Mouse (Mus musculus): ENCODE data around the gene Def6.

Def6 gene
- long read RNA-seq, experiment 1, partial matches to known transcripts = 0 of 3 reads
- long read RNA-seq, experiment 1, other reads (novel, unspliced or antisense) = 0 of 3 reads
- long read RNA-seq, experiment 2, partial matches to known transcripts = 0 of 1 reads
- long read RNA-seq, experiment 2, other reads (novel, unspliced or antisense) = 0 of 1 reads

DNA sequence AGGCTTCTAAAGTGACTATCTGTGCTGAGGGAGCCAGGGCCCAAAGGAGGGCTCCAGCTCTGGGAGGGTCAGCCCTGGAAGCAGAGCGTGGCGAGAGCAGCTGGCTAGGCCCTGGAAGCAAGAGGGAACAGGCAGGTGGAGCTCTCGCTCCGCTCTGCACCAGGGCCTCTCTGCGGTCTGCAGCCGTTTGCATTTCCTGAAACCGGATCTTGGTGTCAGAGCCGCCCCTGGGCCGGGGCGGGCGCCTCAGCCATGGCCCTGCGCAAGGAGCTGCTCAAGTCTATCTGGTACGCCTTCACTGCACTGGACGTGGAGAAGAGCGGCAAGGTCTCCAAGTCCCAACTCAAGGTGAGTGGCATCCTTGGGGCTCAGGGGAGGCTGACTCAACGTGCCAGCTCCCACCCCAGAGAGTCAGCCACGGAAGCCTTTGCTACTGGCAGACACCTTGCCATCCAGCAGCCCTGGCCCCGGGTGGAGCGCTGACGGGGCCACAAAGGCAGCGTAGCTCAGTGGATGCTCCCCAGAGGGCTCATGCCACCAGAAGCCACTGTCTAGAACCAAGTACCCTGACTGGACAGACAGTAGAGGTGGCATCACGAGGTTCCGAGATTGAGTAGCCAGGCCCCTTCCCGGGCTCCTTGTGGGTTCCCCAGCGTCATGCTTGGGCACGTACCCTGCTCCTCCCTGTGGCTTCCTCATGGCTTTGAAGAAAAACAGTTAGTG lies at the start of gene Def6:
TSS of gene Def6 (plus strand) at position 188 of the 723 bp plus-strand sequence.
- intact Hi-C loops (cut with DNase I) = no loop called here

- intact Hi-C loops (cut with DNase I) = no loop called here
These were observed 47.2 kb upstream of the Def6 start for GRCm38 (mm10) chr17:28160361-28160760.

DNA sequence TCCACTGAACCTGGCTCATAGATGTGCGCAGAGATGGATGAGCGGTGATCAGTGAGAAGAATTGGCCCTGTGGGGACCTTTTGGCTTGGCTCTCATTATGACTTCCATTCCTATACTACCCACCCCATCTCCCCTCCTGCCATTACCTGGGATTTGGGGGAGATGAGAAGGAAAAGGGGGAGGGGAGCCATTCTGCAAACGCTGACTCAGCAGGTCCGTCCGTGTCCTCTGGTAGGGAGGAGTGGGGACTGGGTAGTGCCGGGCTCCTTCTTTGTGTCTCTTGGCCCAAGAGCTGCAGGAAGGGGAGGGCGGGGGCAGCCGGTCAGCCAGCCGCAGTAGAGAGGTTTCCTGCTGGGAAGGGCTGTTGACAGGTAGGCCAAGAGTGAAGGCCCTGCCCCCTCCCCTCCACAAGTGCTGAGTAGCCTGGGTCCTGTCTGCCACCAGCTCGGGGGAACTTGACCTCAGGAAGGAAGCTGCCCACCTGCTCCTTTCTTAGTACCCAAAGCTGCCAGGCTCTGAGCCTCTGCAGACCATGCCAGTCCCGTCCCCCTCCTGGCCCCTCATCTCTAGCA lies 46.2 kb upstream of the Def6 start:
- intact Hi-C loops (cut with DNase I) = no loop called here

DNA sequence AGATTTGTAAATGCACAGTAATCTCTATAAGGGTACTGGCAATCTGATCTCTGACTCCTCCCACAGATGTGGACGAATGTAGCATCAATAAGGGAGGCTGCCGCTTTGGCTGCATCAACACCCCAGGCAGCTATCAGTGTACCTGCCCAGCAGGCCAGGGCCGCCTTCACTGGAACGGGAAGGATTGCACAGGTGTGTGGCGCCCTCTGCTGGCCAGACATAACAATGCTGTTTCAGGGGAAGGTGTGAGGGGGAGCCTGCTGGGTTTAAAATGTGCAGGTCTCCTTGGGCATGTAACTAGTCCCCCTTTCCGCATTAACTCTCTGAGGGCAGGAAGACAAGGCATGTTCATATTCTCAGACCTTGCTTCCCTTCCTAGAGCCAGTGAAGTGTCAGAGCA lies 43.9 kb upstream of the Def6 start:
- intact Hi-C loops (cut with DNase I) = loop anchor here (1.0 to 2.0 kb wide), 2 partner anchors 79 to 174 kb away; no protein-coding TSS in a partner anchor

GRCm38 (mm10) chr17:28170460-28171305 lies 36.9 kb upstream of the Def6 start:
- intact Hi-C loops (cut with DNase I) = no loop called here

- intact Hi-C loops (cut with DNase I) = no loop called here
These were observed 34.9 kb upstream of the Def6 start for GRCm38 (mm10) chr17:28172690-28173089.

DNA sequence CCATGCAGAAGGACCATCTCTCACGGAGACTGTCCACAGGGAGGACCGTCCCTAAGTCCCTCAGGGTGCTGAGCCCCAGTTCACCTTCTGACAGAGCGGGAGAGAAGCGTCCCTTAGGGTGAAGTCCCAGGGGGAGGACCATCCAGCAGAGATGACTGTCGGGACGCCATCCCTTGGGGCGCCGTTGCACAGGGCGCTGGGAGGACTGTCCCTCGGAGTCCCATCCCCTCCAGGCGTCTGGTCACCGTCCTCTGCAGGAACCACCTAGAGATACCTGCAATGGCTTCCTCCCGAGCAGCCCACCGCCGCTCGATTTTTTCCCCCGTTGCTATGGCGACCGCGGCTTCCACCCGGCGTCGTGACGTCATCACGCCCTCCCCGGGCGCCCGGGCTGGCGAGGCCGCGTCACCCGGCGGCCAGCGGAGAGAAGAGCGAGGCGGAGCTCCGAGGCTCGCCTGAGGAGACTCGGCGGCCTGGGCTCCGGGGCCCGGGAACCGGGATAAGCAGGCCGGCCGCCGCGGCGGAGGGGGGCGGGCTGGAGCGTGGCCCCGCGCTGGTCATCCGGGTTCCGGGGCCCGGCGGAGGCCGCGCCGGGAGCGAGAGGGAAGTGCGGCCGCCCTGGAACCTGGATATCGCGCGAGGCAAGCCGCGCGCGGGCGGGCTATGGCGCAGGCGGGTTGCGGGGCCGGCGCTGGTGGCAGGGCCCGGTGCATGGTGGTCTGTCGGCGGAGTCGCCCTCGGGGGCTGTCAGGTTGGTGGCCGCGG lies 30.6 kb upstream of the Def6 start, which contains the start of gene Zfp523:
TSS of gene Zfp523 (plus strand) at position 355 of the 765 bp plus-strand sequence.
- intact Hi-C loops (cut with DNase I) = no loop called here

DNA sequence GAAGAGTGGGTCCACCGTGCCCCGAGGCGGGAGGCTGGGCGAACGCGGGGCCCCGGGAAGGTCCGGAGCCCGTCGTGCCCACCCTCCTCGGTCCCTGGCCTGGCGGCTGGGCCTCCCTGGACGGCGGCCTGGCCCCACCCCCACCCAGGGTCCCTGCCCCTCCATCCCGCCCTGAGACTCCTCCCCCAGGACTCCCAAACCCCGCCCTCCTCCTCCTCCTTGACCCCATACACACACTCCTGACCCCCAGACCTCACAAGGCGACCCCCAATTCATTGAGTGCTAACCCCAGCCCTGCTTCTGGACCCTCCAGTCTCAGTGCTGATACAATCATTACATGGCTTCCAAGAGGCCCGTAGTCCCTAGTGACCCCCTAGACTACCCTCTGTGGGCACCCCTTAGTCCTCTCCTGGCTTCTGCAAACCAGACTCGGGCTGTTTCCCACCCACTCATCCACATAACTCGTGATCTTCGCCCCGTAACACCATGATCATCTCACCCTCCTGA lies 30.0 kb upstream of the Def6 start:
- intact Hi-C loops (cut with DNase I) = no loop called here

- intact Hi-C loops (cut with DNase I) = no loop called here
These were observed 27.2 kb upstream of the Def6 start for GRCm38 (mm10) chr17:28180331-28180730.

DNA sequence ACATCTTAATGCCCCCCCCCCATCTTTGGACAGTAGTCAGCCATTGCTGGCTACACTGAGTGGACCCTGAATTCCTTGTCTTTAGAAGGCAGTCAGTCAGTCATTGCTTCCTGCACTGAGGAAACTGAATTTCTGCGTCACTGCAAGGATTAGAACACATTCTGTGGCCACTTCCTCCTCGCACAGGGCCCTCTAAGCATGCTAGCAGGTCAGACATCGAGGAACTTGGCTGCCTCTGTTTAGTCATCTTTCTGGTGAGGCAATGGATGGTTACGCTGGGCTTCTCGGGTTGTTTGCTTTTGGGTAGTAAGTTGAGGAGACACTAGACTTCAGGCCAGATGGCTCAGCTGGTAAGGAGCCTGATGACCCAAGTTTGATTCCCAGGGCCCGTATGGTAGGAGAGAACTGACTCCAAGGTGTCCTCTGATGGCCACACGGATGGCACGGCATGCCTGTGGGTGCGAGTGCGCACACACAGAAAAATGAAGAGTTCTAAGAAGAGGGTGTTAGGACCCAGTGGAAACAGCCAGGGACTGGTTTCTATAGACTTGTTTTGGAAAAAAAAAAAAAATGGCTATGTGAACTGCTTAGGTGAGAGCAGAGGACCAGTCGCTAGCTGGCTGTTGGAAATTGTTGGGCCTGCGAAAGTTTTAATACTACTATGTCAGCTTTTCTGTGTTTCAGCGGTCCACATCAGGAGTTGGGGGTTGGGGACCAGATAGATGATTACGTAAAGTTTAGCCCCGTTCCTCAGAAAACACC lies 26.6 kb upstream of the Def6 start:
- intact Hi-C loops (cut with DNase I) = no loop called here

DNA sequence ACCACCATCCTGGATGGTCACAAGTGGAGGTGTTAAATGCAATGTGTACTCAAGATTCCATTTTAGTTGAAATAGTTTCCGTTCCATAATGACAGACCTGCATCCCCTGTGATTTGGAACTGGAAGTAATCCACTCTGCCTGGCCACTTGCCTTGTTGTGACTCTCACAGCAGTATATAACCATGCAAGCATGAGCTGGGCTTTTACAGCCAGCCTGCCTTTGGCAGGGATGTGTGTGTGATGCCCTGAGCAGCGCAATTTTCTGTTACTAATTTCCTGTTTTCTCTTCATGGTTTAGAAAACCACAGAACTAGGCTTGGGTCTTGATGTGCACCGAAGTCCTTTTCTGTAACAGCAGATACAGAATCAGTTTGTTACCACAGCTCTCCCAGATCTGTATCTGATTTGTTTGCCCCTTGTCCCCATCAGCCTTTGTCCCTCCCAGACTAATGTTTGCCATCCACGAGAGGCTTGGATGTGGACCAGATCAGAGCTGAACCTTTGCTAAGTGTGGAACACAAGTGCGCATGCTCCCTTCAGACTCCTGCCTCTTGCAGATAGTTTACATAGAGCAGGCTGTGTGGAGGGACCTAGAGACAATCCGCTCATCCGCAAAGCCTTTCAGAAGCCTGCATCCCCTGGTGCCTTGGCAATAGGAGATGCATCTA lies 22.5 kb upstream of the Def6 start:
- intact Hi-C loops (cut with DNase I) = no loop called here

GRCm38 (mm10) chr17:28188313-28188712 lies 19.3 kb upstream of the Def6 start:
- intact Hi-C loops (cut with DNase I) = no loop called here

GRCm38 (mm10) chr17:28192754-28193153 lies 14.8 kb upstream of the Def6 start:
- intact Hi-C loops (cut with DNase I) = no loop called here

DNA sequence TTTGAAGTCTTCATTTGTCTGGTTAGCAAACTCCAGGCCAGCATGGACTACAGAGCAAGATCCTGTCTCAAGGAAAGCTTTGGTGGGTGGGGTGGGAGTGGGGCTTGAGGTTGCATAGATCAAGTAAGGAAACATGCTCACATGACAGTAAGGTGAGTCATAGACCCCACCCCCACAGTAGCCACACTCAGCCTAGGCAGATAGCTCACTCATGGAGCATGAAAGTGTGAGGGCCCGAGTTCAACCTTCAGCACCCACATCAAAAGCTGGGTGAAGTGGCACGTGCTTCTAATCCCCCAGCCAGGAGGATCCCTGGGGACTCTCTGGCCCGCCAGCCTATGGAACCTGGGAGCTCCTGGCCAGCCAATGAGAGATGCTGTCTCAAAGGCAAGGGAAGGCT lies 14.0 kb upstream of the Def6 start:
- intact Hi-C loops (cut with DNase I) = no loop called here

DNA sequence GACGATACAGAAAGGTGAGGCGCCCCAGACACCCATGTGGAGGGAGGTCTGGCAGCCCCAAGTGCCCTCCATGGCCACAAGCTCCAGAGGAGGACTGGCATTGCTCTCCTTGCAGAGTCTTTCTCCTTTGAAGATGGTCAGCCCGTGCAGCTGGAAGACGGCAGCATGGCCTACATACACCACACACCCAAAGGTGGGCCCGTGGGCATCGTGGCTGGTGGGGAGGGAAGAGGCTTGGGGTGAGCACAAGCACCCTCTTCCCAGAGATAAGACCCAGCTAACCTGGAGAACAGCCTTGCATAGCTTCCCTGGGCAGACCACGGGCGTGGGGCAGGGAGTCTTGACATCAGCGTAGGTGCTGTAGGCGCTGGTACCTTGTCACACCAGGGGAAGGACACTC lies 12.5 kb upstream of the Def6 start:
- intact Hi-C loops (cut with DNase I) = no loop called here

GRCm38 (mm10) chr17:28197646-28198045 lies 9.9 kb upstream of the Def6 start:
- intact Hi-C loops (cut with DNase I) = no loop called here

DNA sequence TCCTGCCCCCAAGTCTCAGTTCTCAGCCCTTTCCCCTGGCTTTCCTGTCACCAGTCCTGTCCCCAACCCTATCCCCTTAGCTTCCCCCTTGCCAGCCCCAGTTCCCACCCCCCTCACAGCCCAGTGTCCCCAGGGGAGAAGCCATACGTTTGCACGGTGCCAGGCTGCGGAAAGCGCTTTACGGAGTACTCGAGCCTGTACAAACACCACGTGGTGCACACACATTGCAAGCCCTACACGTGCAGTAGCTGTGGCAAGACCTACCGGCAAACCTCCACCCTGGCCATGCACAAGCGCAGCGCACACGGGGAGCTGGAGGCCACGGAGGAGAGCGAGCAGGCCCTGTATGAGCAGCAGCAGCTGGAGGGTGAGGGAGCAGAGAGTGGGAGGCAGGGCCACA lies 5.6 kb upstream of the Def6 start:
- intact Hi-C loops (cut with DNase I) = no loop called here

GRCm38 (mm10) chr17:28204052-28204720 lies 3.4 kb upstream of the Def6 start:
- intact Hi-C loops (cut with DNase I) = no loop called here

GRCm38 (mm10) chr17:28205443-28205842 lies 2.1 kb upstream of the Def6 start:
- intact Hi-C loops (cut with DNase I) = no loop called here

Data from adrenal gland (tissue).